Mouse (Mus musculus) kidney, postnatal 10 days (tissue): ENCODE results near the gene Ablim2.

Experiments used
- DNase-seq: peaks from one replicate; pipeline ENCODE4 v3.0.0; 2021; ENCODE audit warnings: mixed read lengths

The Ablim2 gene

GRCm38 (mm10) chr5:35757639-35758001 is at the start of gene Ablim2:
Gene Ablim2 (plus strand): TSS chr5:35757880.
- peak; percentile 95 for DNase-seq

GRCm38 (mm10) chr5:35710481-35710880 is 47.2 kb upstream of the Ablim2 start:
- no peak for DNase-seq

- no peak for DNase-seq
These were observed 46.7 kb upstream of the Ablim2 start for GRCm38 (mm10) chr5:35710931-35711330.

GRCm38 (mm10) chr5:35712517-35712916 is 45.2 kb upstream of the Ablim2 start:
- no peak for DNase-seq

GRCm38 (mm10) chr5:35713649-35714354 is 43.9 kb upstream of the Ablim2 start:
- peak; percentile 87 for DNase-seq

GRCm38 (mm10) chr5:35717455-35717854 is 40.2 kb upstream of the Ablim2 start:
- DNase-seq = no peak

- DNase-seq = peak; percentile 81
These were observed 39.7 kb upstream of the Ablim2 start for GRCm38 (mm10) chr5:35717946-35718345.

GRCm38 (mm10) chr5:35718817-35719216 is 38.9 kb upstream of the Ablim2 start:
- no peak for DNase-seq

GRCm38 (mm10) chr5:35719343-35719742 is 38.3 kb upstream of the Ablim2 start:
- no peak for DNase-seq

- DNase-seq = peak; percentile 74
These were observed 37.8 kb upstream of the Ablim2 start for GRCm38 (mm10) chr5:35719880-35720279.

GRCm38 (mm10) chr5:35721933-35722332 is 35.7 kb upstream of the Ablim2 start:
- DNase-seq = no peak

GRCm38 (mm10) chr5:35722654-35723053 is 35.0 kb upstream of the Ablim2 start:
- DNase-seq = no peak

GRCm38 (mm10) chr5:35723900-35724299 is 33.8 kb upstream of the Ablim2 start:
- DNase-seq = no peak

GRCm38 (mm10) chr5:35725840-35726239 is 31.8 kb upstream of the Ablim2 start:
- DNase-seq = no peak

- DNase-seq = no peak
These were observed 30.2 kb upstream of the Ablim2 start for GRCm38 (mm10) chr5:35727447-35727846.

- no peak for DNase-seq
These were observed 29.2 kb upstream of the Ablim2 start for GRCm38 (mm10) chr5:35728344-35728956.

- peak; percentile 96 for DNase-seq
These were observed 28.7 kb upstream of the Ablim2 start for GRCm38 (mm10) chr5:35728957-35729460.

GRCm38 (mm10) chr5:35729844-35730243 is 27.8 kb upstream of the Ablim2 start:
- peak; percentile 85 for DNase-seq

- DNase-seq = no peak
These were observed 27.1 kb upstream of the Ablim2 start for GRCm38 (mm10) chr5:35730552-35730951.

- DNase-seq = no peak
These were observed 26.7 kb upstream of the Ablim2 start for GRCm38 (mm10) chr5:35731006-35731405.

GRCm38 (mm10) chr5:35733523-35733922 is 24.2 kb upstream of the Ablim2 start:
- peak; percentile 59 for DNase-seq

GRCm38 (mm10) chr5:35737231-35737901 is 20.3 kb upstream of the Ablim2 start:
- DNase-seq = peak; percentile 79

- DNase-seq = peak; percentile 64
These were observed 18.7 kb upstream of the Ablim2 start for GRCm38 (mm10) chr5:35739005-35739404.
